Mouse (Mus musculus): ENCODE measurements around the gene Plpp3. TPM values are rescaled to one million over a fixed set of nuclear protein-coding genes. Genes with fewer than 3 reads are reported as not detected.

The Plpp3 gene
- polyA plus RNA-seq (2014; fragmentation: Nextera tagmentation; extraction: Ambion mirVana), result 29.5 TPM in 2 replicates

- no peaks in the 10 kb centered on the region; the same call in 1 of the 2 replicates for H3K36me3 ChIP-seq (ENCODE audit: control insufficient read depth, insufficient read depth, low read length)
- WGBS, result 1% methylated on average over 77 of the region's 77 CpGs
- no peaks in the 10 kb centered on the region; the same call in 1 of the 2 replicates for H3K4me1 ChIP-seq (replicated peaks; ENCODE audit: control insufficient read depth, insufficient read depth, low read length)
- H3K27ac ChIP-seq (ENCODE audit: low read depth, low read length), result peak within 1 kb of the TSS; percentile 72
- H3K27me3 ChIP-seq (replicated peaks; ENCODE audit: control insufficient read depth, insufficient read depth, low read length), result peaks cover 3% of the 10 kb centered on the region
- H3K9me3 ChIP-seq (ENCODE audit: control insufficient read depth, low read length), result no peaks in the 10 kb centered on the region
- DNase-seq (ENCODE audit: low spot score) (peak; percentile 78), ATAC-seq (replicated peaks; ENCODE audit: low FRiP score) (peak; percentile 77)
- H3K4me2 ChIP-seq, result peak within 1 kb of the TSS; percentile 80
- H3K9ac ChIP-seq (ENCODE audit: low read depth, low read length), result peak within 1 kb of the TSS; percentile 70
- H3K4me3 ChIP-seq (ENCODE audit: low read depth, low read length), result peak within 1 kb of the TSS; percentile 65
Observed at GRCm38 (mm10) chr4:105157276-105158168, at the start of gene Plpp3. TSS of gene Plpp3 (plus strand) at chr4:105157347.

- WGBS, result 65% methylated on average over 12 of the region's 12 CpGs
Observed at GRCm38 (mm10) chr4:105107943-105108640, 49.1 kb upstream of the Plpp3 start.

GRCm38 (mm10) chr4:105108641-105109198 is 48.4 kb upstream of the Plpp3 start:
- Histone ChIP-seq H3K27ac (ENCODE audit: low read depth, low read length) (no peak overlapping the region), H3K36me3 (ENCODE audit: control insufficient read depth, insufficient read depth, low read length) (no peaks in the 10 kb centered on the region), H3K4me3 (ENCODE audit: low read depth, low read length) (peak overlapping the region; percentile 66), H3K4me1 (replicated peaks; ENCODE audit: control insufficient read depth, insufficient read depth, low read length) (no peaks in the 10 kb centered on the region; the same call in 1 of the 2 replicates), H3K9me3 (ENCODE audit: control insufficient read depth, low read length) (no peaks in the 10 kb centered on the region), H3K9ac (ENCODE audit: low read depth, low read length) (no peak overlapping the region), H3K4me2 (peak overlapping the region; percentile 89), H3K27me3 (replicated peaks; ENCODE audit: control insufficient read depth, insufficient read depth, low read length) (peaks cover 32% of the 10 kb centered on the region)
- DNase-seq (ENCODE audit: low spot score) (peak; percentile 34), ATAC-seq (replicated peaks; ENCODE audit: low FRiP score) (no peak)
- 25% methylated on average over 5 of the region's 5 CpGs for WGBS

More at GRCm38 (mm10) chr4:105107943-105108640, 49.1 kb upstream of the Plpp3 start:
- H3K27me3 ChIP-seq (replicated peaks; ENCODE audit: control insufficient read depth, insufficient read depth, low read length), result peaks cover 32% of the 10 kb centered on the region
- no peak overlapping the region for H3K4me3 ChIP-seq (ENCODE audit: low read depth, low read length)
- H3K36me3 ChIP-seq (ENCODE audit: control insufficient read depth, insufficient read depth, low read length), result no peaks in the 10 kb centered on the region
- no peak overlapping the region for H3K27ac ChIP-seq (ENCODE audit: low read depth, low read length)
- no peak overlapping the region for H3K4me2 ChIP-seq
- no peak overlapping the region for H3K9ac ChIP-seq (ENCODE audit: low read depth, low read length)
- DNase-seq (ENCODE audit: low spot score) (no peak), ATAC-seq (replicated peaks; ENCODE audit: low FRiP score) (no peak)
- no peaks in the 10 kb centered on the region; the same call in 1 of the 2 replicates for H3K4me1 ChIP-seq (replicated peaks; ENCODE audit: control insufficient read depth, insufficient read depth, low read length)
- H3K9me3 ChIP-seq (ENCODE audit: control insufficient read depth, low read length), result no peaks in the 10 kb centered on the region

GRCm38 (mm10) chr4:105109199-105109989 is 47.8 kb upstream of the Plpp3 start, which contains the start of gene Prkaa2:
TSS of gene Prkaa2 (minus strand) at chr4:105109890.
- H3K9me3 ChIP-seq (ENCODE audit: control insufficient read depth, low read length), result no peaks in the 10 kb centered on the region
- H3K27ac ChIP-seq (ENCODE audit: low read depth, low read length), result no peak within 1 kb of the TSS
- under 1% methylated on average over 75 of the region's 80 CpGs for WGBS
- peaks cover 32% of the 10 kb centered on the region for H3K27me3 ChIP-seq (replicated peaks; ENCODE audit: control insufficient read depth, insufficient read depth, low read length)
- H3K4me3 ChIP-seq (ENCODE audit: low read depth, low read length), result peak within 1 kb of the TSS; percentile 66
- no peaks in the 10 kb centered on the region for H3K36me3 ChIP-seq (ENCODE audit: control insufficient read depth, insufficient read depth, low read length)
- peak within 1 kb of the TSS; percentile 89 for H3K4me2 ChIP-seq
- ATAC-seq (replicated peaks; ENCODE audit: low FRiP score) (peak; percentile 82), DNase-seq (ENCODE audit: low spot score) (peak; percentile 70)
- H3K4me1 ChIP-seq (replicated peaks; ENCODE audit: control insufficient read depth, insufficient read depth, low read length), result no peaks in the 10 kb centered on the region; the same call in 1 of the 2 replicates
- peak within 1 kb of the TSS; percentile 47 for H3K9ac ChIP-seq (ENCODE audit: low read depth, low read length)

GRCm38 (mm10) chr4:105109990-105110683 is 47.0 kb upstream of the Plpp3 start:
- Histone ChIP-seq H3K9ac (ENCODE audit: low read depth, low read length) (peak overlapping the region; percentile 47), H3K4me2 (peak overlapping the region; percentile 89), H3K9me3 (ENCODE audit: control insufficient read depth, low read length) (no peaks in the 10 kb centered on the region), H3K36me3 (ENCODE audit: control insufficient read depth, insufficient read depth, low read length) (no peaks in the 10 kb centered on the region), H3K27me3 (replicated peaks; ENCODE audit: control insufficient read depth, insufficient read depth, low read length) (peaks cover 32% of the 10 kb centered on the region), H3K27ac (ENCODE audit: low read depth, low read length) (no peak overlapping the region), H3K4me1 (replicated peaks; ENCODE audit: control insufficient read depth, insufficient read depth, low read length) (no peaks in the 10 kb centered on the region; the same call in 1 of the 2 replicates), H3K4me3 (ENCODE audit: low read depth, low read length) (peak overlapping the region; percentile 66)
- peak; percentile 58; the same call in 1 of the 2 replicates for ATAC-seq (replicated peaks; ENCODE audit: low FRiP score)
- DNase-seq (ENCODE audit: low spot score), result peak; percentile 34
- WGBS, result 4% methylated on average over 24 of the region's 24 CpGs

GRCm38 (mm10) chr4:105110684-105111035 is 46.5 kb upstream of the Plpp3 start:
- no peaks in the 10 kb centered on the region for H3K9me3 ChIP-seq (ENCODE audit: control insufficient read depth, low read length)
- H3K9ac ChIP-seq (ENCODE audit: low read depth, low read length), result no peak overlapping the region
- H3K4me2 ChIP-seq, result peak overlapping the region; percentile 89; the same call in 1 of the 2 replicates
- no peaks in the 10 kb centered on the region for H3K36me3 ChIP-seq (ENCODE audit: control insufficient read depth, insufficient read depth, low read length)
- DNase-seq (ENCODE audit: low spot score) (no peak), ATAC-seq (replicated peaks; ENCODE audit: low FRiP score) (no peak)
- 48% methylated on average over 4 of the region's 4 CpGs for WGBS
- H3K4me3 ChIP-seq (ENCODE audit: low read depth, low read length), result no peak overlapping the region
- peaks cover 32% of the 10 kb centered on the region for H3K27me3 ChIP-seq (replicated peaks; ENCODE audit: control insufficient read depth, insufficient read depth, low read length)
- no peak overlapping the region for H3K27ac ChIP-seq (ENCODE audit: low read depth, low read length)
- H3K4me1 ChIP-seq (replicated peaks; ENCODE audit: control insufficient read depth, insufficient read depth, low read length), result no peaks in the 10 kb centered on the region; the same call in 1 of the 2 replicates

- Histone ChIP-seq H3K27ac (ENCODE audit: low read depth, low read length) (no peak overlapping the region), H3K4me1 (replicated peaks; ENCODE audit: control insufficient read depth, insufficient read depth, low read length) (no peaks in the 10 kb centered on the region; the same call in 1 of the 2 replicates), H3K4me2 (no peak overlapping the region), H3K27me3 (replicated peaks; ENCODE audit: control insufficient read depth, insufficient read depth, low read length) (peaks cover 32% of the 10 kb centered on the region), H3K9ac (ENCODE audit: low read depth, low read length) (no peak overlapping the region), H3K9me3 (ENCODE audit: control insufficient read depth, low read length) (no peaks in the 10 kb centered on the region), H3K4me3 (ENCODE audit: low read depth, low read length) (no peak overlapping the region), H3K36me3 (ENCODE audit: control insufficient read depth, insufficient read depth, low read length) (no peaks in the 10 kb centered on the region)
- ATAC-seq (replicated peaks; ENCODE audit: low FRiP score) (no peak), DNase-seq (ENCODE audit: low spot score) (no peak)
- whole genome bisulfite sequencing, result 81% methylated on average over 11 of the region's 11 CpGs
Observed at GRCm38 (mm10) chr4:105111770-105112169, 45.4 kb upstream of the Plpp3 start.
